Mouse (Mus musculus) B cell, adult 2 months (primary cell): ENCODE results near the gene Cnrip1.
"Not testable (repeated sequence)": the region's sequence is repeated elsewhere in the genome, so short reads cannot be mapped to it uniquely, and the experiment has no call there.

Experiments
- DNase-seq, 2 experiments: peaks; one replicate each; pipeline ENCODE4 v3.0.0; 2022

Gene Cnrip1

DNA sequence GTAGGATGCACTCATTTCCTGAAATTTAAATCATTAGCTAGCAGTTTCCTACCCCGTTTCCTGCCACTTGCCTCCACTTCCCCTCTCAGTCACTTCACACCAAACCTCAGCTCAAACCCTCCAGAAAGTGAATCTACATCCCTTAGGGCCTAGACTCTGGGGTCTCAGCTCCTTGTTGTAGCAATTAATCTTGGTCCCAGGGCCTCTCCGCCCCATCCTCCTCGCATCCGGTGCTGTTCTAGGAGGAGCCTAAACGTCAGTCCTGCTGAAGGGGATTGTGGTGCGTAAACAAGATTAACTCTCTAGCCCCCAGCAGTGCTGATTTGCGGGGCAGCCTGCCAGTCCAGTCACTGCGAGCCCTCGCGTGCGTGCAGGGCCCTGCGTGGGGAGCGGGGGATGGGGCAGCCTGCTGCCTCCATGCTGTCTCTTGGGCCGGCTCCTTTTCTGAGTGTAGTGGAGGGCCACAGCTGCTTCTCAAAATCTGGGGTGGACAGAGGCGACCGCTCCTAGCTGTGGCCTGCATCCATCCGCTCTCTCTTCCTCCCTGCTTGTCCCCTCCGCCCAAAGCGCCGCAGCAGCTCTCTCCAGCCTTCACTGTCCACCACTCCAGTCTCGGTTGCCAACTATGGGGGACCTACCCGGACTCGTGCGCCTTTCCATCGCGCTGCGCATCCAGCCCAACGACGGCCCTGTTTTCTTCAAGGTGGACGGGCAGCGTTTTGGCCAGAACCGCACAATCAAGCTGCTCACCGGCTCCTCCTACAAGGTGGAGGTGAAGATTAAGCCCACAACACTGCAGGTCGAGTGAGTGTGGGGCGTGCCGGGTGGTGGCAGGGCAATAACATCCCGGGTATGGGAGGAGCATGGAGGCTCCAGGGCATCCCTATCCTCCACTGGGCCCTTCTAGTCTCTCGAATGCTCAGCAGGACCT, at the start of gene Cnrip1, which contains the start of gene Plek:
Gene Cnrip1, plus strand, starts transcription at position 42 of the 931 bp plus-strand sequence.
Gene Plek, minus strand, starts transcription at position 837 of the 931 bp plus-strand sequence.
- peak; percentile 57 to 58 for DNase-seq

DNA sequence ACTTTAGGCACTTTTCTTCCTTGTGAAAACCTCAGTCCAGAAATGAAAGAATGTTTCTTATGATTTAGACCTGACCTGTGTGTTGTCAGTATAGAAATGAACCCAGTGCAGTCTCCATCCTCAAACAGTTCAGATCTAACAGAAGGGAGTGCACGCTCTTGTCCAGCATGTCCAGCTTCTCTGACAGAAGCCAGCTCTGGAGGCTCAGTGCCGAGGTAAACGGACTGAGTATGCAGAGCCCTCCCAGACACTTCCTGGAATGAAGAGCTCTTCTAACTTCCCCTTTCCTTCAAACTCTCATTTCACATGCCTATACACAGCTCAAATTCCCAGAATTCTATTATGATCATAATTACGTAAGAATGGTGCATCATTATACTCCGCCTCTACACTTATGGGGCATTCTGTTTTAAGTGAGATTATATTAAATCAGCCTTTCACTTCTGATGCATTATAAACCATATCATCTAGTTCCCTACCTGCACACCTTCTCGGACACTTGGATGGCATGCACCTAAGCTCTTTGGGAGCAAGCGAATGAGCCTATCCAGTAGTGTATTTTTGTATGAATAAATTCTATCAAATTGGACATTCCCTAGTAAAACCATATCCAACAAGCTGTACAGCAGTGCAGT, 48.5 kb upstream of the Cnrip1 start:
- DNase-seq = no peak

DNA sequence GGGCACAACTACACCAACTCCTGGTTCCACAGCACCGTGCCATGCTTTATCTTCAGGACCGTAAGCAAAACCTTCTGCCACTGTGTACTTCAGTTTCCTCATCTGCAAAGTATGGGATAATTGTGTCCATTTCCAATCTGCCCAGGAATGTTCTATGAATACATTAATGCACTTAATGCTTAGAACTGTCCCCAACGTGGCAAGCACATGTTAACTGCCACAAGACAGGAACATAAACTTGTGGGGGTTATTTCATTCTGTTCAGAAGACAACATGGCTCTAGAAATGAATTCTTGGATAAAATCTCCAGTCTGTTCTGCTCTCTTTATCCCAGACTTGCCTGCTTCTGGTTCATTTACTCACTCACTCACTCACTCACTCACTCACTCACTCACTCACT, 47.6 kb upstream of the Cnrip1 start:
- no peak for DNase-seq

DNA sequence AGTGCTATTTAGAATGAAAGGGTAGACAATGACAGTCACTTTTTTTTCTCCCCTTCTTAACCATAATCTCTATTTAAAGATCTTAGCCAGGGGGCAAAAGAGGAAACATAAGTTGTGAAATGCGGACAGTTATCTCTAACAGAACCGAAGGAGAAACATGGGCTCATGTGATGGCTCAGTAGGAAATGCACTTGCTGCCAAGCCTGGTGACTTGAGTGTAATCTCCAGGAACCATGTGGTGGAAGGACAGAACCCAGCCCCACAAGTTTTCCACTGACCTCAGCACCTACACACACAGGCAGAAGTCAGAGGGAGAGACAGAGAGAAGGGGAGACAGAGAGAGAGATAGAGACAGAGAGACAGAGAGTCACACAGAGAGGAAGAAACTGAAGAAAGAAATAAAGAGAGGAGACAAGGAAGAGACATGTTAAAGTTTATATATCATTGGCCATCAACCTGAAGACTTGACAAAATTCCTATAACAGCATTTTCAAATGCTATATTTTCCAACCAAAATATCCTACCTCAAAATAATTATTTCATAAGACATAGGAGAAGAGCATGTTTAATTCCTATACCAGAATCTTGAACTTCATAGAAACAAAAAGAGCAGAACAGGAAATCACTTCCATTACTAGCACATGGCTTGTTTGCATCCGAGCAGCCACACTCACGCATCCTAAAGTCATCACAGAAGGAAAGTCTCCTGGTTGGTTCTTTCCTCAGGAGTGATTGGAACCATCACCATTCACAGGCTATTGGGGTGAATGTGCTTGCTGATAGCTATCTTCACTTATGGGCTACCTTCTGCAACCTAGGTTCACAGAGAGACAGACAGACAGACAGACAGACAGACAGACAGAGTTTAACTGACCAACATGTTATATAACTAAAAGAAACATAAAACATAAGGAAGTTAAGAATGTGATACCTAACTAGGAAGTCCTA, 46.2 kb upstream of the Cnrip1 start:
- peak in 1 of 2 experiments; percentile 10 for DNase-seq

DNA sequence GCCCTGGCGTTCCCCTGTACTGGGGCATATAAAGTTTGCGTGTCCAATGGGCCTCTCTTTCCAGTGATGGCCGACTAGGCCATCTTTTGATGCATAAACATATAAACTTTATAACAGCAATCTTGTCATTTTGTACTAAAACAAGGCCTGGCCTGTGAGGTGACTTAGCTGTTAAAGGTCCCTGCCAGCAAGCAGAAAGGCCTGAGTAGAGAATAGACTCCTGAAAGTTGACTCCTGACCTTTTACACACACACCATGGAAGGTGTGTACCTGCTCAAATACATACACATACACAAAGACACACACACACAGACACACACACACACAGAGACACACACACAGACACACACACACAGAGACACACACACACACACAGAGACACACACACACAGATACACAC, 44.9 kb upstream of the Cnrip1 start:
- DNase-seq = not testable (repeated sequence)

DNA sequence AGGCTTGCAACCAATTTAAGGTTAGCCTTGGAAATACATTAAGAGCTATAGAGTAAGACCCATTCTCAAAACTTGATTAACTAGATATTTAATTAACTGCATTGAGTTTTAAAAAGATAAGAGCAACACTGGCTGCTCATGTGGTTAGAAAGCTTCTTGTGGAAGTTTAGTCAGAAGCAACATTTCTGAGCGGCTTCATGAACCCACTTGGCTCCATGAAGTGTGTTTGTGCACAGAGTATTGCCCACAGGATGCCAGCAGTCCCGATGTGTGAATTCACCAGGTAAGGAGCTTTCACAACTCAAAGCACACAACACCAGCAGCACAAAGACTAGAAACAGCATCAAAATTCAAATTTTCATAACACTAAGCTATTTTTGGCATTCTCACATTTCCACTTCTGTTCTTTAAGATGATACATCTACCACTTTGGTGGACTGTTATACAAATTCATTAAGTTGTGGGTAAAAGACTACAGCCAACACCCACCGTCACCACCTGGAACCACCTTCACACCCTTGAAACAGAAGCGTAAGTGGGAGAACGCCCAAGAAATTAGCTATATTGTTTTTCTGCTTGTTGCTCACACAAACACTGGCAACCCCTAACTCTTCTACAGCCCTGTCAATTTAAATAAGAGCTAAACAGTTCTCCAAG, 43.7 kb upstream of the Cnrip1 start:
- DNase-seq = peak; percentile 12 to 17

DNA sequence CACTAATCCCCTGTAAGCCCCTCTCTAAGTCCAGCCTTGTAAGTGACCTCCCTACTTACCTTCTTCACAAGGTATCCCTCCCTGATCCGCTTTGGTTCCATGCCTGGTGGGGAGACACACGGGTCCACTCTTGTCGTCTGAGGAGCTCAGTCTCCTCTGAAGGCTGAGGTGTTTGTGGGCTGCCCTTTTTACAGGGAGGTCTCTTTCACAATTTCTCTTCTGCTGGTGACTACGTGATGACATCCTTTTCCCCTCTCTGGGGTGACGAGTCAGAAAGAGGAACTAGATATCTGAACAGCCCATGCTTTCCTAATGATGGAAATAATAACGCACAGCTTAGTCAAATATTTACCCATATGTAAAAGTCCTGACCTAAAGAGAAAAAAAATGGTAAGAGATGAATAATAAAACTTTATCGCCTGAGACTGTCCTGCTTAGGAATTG, 42.9 kb upstream of the Cnrip1 start:
- DNase-seq = peak; percentile 63 to 65

DNA sequence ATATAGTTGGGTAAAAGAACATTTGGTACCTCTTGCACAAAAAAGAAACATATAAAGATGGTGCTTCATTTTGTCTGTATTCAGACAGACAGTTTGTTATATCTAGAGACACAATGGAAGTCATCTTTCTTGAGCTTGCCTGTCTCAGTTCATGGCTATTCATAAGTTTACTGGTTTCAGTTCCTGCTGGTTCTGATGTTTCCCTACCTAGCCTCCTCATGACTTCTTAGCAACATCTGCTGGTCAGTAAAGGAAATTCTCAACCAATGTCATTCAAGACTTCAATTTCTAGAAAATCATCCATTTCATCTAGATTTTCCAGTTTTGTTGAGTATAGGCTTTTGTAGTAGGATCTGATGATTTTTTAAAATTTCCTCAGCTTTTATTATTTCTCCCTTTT, 38.4 kb upstream of the Cnrip1 start:
- peak; percentile 15 to 22 for DNase-seq

DNA sequence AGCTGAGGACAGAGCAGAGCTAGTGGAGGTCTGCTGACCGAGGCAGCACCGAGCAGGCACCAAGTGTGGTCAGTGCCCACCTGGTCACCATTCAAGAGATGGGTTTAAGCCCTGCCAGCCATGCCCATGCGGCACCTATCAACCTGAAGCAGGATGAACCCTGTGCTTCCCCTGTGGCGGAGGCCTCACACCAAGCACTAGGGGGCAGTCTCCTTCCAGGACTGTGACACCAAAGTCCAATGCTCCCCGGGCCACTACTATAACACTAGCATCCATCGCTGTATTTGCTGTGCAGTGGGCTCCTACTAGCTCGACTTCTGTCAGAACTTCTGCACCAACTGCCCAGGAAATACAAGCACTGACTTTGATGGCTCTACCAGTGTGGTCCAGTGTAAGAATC, 32.1 kb upstream of the Cnrip1 start:
- peak; percentile 12 to 24 for DNase-seq

DNA sequence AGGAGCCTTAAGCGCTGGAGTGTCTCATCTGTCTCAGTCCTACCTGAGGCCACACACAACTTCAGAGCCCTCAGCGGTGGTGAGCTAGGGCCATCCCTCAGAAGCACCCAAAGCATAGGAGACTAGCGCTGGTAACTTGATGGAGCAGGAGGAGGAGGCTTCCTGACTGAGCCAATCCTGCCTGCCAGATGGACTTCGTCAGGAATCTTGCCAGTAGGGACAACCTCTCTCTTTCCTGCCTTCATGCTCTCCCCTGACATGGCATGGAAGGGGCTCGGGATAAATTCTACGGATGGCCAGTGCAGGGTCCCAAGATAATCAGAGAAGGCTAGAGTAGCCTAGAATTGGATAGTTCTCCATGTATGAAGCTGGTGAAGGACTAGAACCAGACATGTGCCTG, 28.2 kb upstream of the Cnrip1 start:
- no peak for DNase-seq

DNA sequence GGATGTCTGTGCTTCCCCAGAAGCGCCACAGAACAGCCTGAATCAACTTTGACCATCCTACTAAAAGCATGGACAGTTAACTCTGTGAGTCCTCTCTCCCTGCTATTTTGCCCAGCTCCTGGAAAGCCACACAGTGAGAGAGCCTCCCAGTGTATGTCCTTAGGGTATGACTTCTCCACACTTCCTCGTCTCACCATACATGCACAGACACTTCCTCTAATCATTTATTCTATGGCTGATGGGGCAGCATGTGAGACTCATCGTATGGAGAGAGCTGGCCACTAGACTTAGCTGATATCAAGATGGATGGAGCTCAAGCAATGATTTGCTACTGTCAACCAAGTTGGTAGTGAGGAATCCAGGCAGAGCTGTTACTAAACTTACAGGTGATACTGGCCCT, 27.4 kb upstream of the Cnrip1 start:
- no peak for DNase-seq

DNA sequence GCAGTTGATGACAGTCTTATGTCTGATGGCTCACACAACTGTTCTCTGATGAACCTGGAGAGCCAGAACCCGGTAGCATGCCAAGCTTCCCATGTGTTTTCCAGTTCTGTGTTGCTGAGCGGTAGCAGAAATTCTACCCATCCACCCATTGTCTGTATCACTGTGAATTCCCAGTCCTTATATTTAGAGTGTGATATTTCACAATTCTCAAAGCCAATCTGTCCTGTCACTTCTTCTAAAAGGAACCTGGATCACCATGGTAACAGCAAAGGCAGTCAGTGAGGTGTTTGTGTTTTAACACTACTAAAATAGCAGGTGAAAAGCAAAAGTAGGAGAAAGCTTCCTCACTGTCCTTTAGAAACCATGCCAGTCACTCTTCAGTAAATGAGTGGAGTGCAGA, 5.6 kb upstream of the Cnrip1 start:
- no peak for DNase-seq

DNA sequence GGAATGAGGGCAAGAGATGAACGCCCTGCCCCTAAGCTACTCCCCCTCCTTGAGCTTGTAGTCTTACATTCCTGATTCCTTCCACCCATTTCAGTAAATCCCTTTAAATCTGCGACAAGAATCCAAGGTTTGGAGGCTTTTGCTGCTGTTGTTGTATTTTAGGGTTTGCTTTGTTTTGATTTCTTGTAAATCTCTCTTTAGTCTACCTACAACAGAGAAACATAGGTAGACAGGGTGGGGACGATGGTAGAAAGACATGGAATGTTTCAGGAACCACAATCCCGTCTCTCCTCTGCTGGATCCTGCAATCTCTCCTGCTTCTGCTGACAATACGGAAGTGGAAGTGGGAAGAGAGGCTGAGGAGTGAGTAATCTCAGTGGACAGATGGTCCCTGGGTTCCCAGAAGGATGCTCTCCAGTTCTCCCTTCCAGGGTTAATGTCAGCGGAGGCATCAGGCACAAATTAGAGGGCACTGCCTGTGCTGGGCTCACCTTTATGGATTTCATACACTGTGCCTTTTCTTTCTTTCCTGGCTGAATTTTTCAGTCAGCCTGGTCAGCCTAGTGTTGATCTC, 1.2 kb downstream of the Cnrip1 start:
- no peak for DNase-seq

DNA sequence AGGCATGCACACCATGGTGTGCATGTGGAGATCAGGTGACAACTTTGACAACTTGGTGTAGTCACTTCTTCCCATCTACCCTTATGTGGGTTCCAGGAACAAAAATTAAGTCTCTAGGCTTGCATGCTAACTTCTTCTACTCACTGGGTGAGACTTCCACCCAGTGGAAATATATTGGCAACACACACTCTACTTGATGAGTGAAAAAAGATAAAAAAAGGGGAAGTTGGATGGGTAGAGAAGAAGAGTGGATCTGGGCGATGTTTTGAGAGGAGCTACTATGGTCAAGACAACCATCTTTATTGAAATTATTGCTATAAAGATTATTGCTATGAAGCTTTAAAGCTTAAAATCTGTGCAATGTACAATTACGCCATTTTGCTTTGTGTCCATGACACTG, 18.0 kb downstream of the Cnrip1 start:
- not testable (repeated sequence) for DNase-seq

DNA sequence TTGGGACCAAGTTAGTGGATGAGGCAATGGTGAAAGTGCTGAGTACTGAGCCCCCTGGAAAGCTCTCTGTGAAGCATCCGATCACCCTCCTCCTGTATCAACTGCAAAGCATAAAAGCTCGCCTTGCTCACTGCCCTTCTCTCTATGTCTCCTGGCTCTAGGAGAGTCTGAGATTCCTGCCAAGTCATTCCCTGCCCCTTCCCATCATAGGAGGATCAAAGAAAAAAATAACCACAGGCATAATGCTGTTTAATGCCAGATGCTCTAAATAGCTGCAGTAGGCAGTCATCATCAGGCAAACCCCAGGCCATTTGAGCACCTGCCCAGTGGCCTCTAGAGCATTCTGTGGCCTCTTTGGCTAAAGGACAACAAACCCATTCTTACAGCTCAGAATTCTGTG, 24.3 kb downstream of the Cnrip1 start:
- no peak for DNase-seq

DNA sequence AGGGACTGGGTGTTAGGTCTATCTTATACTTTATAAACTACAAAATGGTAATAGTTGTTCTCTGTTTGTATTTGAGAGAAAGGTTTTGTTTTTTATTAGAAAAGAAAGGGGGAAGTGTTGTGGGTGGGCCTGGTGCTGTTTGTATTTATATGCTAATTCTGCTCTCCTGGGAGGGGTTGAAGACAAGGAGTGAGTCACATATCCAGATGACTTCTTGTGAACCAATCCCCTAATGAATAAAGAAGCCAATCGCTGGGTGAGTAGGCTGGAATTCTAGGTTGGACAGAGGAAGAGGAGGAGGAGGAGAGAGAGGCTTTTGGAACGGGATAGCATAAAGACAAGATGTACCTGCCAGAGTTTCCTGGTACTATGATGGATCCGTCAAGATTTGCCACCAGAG, 30.7 kb downstream of the Cnrip1 start:
- DNase-seq = no peak

DNA sequence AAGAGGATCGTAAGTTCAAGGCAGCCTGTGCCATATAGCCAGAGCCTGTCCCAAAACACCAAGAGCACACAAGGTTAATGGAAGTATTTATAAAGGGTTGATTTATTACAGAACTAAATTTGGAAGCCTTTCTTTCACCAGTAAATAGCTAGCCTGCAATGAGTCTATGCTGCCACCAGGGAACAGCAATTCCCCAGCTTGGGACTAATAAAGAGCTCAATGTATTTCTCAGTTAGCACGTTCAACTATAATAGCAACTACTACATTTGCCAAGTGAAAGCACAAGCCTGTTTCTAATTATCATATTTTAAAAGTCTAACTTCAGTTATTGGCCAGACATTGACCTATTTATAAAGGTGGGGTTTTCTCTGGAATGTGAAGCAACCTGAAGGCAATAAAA, 31.6 kb downstream of the Cnrip1 start:
- peak; percentile 17 to 20 for DNase-seq

DNA sequence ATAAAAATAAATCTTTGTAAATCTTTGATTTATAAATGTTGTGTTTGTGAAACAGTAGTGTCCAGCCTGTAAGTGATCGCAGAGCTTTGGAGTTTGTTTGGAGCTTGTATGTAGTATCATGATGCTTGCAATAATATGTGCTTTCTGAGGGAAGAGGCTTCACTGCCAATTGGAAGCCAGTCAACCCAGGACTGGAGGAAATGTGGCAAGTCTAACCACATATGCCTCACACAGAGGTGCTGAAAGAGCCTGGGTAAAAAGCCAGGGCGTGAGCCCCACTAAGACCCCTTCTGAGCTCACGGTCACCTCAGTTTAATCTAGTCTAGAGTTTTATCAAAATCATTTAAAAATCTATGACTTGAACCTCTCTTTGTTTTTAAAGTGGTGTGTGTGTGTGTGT, 32.1 kb downstream of the Cnrip1 start:
- DNase-seq = no peak

DNA sequence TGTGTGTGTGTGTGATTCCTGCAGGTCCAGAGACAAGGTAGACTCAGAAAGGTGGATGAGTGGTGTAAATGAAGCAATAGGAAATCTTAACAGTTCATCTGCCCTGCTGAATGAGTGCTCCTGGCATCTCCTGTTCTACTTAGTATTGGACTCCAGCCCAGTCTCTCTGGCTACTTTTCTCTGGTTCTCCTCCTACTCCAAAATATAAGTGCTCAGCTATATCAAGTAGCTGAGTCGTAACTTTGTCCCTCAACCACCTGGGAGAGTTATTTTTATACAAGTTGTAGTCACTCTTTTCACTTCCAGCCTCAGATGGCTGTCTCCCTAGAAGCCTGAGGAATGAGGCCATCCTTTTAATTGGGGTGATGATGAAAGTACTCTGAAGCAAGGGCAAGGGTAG, 32.5 kb downstream of the Cnrip1 start:
- DNase-seq = no peak

DNA sequence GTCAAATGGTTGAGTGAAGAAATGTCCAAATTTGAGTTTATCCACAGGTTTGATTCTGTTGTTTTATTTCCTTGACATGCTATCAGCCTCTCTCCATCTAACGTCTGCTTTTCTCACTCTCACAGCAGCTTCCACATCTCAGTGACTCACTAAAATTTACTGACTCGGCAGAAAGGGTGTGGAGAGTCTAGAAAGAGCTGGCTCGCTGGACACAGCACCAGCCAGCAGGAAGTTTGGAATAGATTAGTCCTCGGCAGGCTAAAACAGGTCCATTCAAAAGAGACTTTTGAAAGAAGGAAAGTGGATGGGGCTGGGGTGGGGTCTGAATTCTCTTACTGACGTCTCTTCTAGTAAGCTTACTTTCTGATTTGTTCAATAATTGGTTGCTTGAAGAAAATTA, 34.7 kb downstream of the Cnrip1 start:
- DNase-seq = no peak

DNA sequence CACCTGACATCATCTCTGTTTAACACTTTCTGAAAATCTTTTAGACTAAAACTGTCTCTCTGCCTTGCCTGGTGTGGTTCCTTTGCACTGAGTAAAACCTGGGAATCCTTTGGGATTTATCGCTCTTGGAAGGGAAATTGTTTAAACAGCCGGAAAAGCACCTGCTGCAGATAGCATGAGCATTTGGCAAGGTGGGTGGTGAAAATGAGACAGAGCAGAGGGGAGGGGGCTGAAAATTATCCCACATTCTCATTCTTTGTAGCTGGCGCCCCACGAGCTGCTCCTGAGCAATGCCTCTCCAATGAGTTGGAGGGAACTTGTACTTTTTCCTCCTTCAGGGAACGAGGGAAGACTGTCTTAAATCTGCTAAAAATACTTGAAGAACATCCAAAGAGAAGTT, 55.5 kb downstream of the Cnrip1 start:
- DNase-seq = no peak

DNA sequence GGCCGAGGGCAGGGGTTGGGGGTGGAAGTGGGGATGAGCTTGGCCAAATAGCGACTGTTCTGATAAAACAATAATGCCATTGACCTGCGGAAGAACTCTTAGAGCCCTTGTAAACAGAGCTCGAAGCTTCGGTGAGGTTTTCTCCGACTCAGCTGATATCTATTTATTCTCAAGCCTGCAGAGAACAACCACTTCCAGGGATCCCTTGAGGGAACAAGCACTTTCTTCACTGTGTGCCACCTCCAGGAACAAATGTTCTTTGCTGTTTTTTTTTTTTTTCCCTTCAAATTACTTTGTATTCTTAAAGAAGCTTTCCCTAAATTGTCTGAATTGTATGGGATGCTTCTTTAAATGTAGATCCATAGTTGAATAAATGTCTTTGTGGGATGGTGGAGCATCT, 56.0 kb downstream of the Cnrip1 start:
- DNase-seq = no peak
